Mouse (Mus musculus): Measurements from ENCODE around the gene Zfc3h1. TPM values are rescaled to one million over a fixed set of nuclear protein-coding genes. Genes with fewer than 3 reads are reported as not detected.

Zfc3h1 gene
- polyA plus RNA-seq (2014; fragmentation: Illumina TruSeq; extraction: RNeasy Lipid Tissue Mini Kit (QIAGEN cat#74804); ENCODE audit: low read depth, low replicate concordance): 66.4 TPM

DNA sequence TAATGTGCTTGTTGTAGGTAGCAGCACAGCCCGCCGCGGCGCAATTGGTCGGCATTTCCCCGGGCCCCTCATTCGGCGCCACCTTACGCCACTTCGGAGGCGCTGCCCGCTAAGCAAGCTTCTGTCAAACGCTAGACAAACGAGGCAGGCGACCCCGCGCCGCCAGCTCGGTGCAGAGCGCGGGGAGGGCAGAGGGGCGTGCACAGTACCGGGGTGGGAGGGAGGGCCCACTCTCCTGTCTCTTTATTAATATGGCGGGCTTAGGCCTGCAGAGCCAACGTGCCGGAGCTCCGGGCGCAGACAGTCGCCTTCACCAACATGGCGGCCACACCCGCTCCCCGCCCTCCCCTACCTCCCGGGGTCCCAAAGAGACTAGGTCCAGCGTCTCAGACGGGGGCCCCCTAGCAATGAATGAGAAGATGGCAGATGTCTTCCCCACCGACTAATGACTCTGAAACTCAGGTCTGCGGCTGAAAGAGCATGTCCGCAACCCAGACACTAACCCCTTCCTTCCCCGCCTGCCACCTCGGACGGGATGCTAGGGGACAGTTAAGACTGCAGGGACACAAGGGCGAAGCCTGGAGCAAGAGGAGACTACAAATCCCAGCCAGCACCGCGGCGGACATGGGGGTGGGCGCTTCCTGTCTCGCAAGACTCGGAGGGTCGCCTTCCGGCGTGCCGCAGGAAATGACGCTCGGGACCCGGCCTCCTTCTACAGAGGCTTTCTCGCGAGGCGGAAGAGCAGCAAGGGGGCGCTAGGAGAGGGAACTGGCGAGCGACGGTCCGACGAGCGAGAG lies at the start of gene Zfc3h1, which contains the start of gene Thap2:
Gene Zfc3h1, plus strand, starts transcription at position 739 of the 797 bp plus-strand sequence.
Gene Thap2, minus strand, starts transcription at position 223 of the 797 bp plus-strand sequence.

DNA sequence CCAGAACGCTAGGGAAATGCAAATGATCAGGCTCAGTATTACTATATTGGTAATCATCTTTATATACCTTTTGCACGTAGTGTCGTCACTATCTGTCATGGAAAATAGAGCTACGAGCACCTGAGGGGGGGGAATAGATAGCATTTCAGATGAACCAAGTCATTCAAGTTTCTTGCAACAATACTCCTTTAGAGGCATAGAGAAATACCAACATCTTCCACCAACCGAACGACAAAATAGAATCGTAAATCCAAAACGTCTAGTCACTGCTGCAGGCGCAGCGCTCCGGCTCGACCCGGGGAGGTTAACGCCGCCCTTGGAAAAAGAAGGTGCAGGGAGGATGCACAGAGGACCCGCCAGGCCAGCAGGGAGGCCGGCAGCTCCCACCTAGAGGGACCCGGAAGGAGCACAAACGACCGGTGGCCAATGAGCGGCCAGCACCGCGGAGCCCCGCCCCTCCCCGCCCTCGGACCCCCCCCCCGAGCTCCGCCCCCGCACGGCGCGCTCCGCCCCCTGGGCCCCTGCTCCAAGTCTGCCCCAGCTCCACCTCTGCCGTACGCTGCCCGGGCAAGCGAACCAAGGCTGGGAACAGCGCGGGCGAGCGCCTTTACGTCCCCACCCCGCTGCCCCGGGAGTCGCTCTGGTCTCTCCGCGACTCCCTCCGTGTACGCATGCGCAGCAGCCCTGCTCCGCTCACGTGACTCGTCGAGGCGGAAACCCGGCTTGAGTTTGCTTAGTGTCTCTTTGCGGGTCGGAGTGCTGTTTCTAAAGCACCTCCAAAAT lies 22.7 kb upstream of the Zfc3h1 start, which contains the start of gene Tmem19:
Gene Tmem19, minus strand, starts transcription at position 662 of the 783 bp plus-strand sequence.

Other genes starting within 250 kb of the Zfc3h1 start
- gene Tph2, start 199.9 kb upstream of the Zfc3h1 start, polyA plus RNA-seq (2014; fragmentation: Illumina TruSeq; extraction: RNeasy Lipid Tissue Mini Kit (QIAGEN cat#74804); ENCODE audit: low read depth, low replicate concordance): not detected
- gene Tbc1d15, start 133.5 kb upstream of the Zfc3h1 start, polyA plus RNA-seq (2014; fragmentation: Illumina TruSeq; extraction: RNeasy Lipid Tissue Mini Kit (QIAGEN cat#74804); ENCODE audit: low read depth, low replicate concordance): 45.7 TPM
- 30.3 TPM for gene Rab21, start 69.4 kb upstream of the Zfc3h1 start, polyA plus RNA-seq (2014; fragmentation: Illumina TruSeq; extraction: RNeasy Lipid Tissue Mini Kit (QIAGEN cat#74804); ENCODE audit: low read depth, low replicate concordance)
- 23.2 TPM for gene Tmem19, start 22.5 kb upstream of the Zfc3h1 start, polyA plus RNA-seq (2014; fragmentation: Illumina TruSeq; extraction: RNeasy Lipid Tissue Mini Kit (QIAGEN cat#74804); ENCODE audit: low read depth, low replicate concordance)
- gene Thap2, start 516 bp upstream of the Zfc3h1 start, polyA plus RNA-seq (2014; fragmentation: Illumina TruSeq; extraction: RNeasy Lipid Tissue Mini Kit (QIAGEN cat#74804); ENCODE audit: low read depth, low replicate concordance): 8.6 TPM
- gene A930009A15Rik, start 185.0 kb downstream of the Zfc3h1 start, polyA plus RNA-seq (2014; fragmentation: Illumina TruSeq; extraction: RNeasy Lipid Tissue Mini Kit (QIAGEN cat#74804); ENCODE audit: low read depth, low replicate concordance): not detected
- gene Lgr5, start 202.8 kb downstream of the Zfc3h1 start, polyA plus RNA-seq (2014; fragmentation: Illumina TruSeq; extraction: RNeasy Lipid Tissue Mini Kit (QIAGEN cat#74804); ENCODE audit: low read depth, low replicate concordance): 0.06 TPM